Mouse (Mus musculus) frontal cortex, postnatal 25 days (tissue): ENCODE results near the gene Hbq1a.
A peak's percentile ranks its signal among the peaks of the same experiment; 100 is the strongest.
"Not testable (repeated sequence)": the region's sequence is repeated elsewhere in the genome, so short reads cannot be mapped to it uniquely, and the experiment has no call there.

Source experiments
- DNase-seq, 2 experiments: peaks; one replicate each; pipeline ENCODE4 v3.0.0; 2022; ENCODE audit warnings: low spot score in 2 of 2

Hbq1a gene

DNA sequence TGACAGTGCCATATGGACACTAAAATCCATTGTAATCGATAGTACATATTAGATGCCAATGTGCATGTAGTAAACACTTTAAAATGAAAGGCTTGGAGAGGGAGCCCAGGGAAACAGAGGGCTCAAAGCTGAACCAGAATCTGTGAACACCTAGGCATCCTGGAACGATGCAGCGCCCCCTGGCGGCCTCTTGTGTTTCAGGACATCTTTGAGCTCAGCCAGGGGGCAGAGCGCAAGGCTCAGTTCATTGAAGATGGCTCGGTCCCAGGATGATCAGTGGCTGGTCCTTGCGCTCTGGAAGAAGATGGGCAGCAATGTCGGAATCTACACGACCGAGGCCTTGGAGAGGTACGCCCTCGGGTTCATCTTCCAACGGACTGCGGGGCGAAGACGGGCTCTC is at the start of gene Hbq1a:
Gene Hbq1a, plus strand, starts transcription at position 205 of the 400 bp plus-strand sequence.
- peak; percentile 50 to 54 for DNase-seq

DNA sequence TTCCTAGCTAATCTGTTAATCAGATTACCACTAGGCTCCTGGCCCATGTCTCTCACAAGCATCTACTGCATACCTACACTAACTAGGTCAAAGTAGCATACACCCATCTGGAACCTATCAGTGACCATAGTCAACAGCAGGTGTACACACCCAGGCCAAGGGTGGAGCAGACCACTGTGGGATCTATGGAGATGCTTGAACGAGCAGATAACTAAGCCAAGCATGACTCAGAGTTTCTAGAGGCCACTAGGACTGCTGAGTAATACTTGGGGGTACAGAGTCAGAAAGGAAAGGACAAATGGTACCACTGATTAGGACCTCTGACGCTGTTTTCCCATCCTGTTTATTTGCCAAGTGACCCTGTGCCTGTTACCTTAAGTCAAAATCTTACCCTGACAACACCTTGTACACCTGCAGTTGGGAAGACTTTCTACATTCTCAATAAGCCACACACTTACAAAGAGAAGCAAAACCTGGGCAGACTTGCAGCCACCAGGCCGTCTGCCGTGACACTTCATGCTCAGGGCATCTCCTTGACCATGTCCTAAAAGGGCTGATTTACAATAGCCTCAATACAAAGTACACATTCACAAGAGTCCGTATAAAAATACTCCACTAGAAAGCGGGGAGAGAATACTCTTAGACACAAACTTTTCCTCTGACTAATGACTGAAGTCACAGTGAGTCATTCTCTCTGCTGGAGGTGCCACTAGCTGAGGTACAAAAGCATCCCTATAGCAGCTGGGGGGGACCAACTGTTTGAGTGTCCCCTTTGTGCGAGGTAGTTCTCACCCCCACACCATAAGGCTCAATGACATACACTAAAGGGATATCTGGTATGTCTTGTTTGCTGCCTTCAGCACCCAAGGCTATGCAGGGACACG is 48.7 kb upstream of the Hbq1a start:
- no peak for DNase-seq

DNA sequence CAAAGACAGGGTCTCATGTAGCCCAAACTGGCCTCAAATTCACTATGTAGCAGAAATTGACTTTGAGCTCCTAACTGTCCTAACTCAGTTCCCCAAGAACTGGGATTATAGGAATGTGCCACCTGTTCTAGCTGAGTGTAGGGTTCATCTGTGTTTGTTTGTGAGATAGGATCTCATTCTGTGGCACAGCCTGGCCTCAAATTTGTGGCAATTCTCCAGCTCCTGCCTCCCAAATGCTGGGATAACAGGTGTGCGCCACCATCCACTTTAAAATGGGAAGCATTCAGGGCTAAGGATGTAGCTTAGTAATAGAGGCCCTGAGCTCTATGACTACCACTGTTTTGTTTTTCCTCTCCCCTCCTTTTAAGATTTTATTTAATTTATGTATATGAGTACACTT is 46.7 kb upstream of the Hbq1a start:
- no peak for DNase-seq

DNA sequence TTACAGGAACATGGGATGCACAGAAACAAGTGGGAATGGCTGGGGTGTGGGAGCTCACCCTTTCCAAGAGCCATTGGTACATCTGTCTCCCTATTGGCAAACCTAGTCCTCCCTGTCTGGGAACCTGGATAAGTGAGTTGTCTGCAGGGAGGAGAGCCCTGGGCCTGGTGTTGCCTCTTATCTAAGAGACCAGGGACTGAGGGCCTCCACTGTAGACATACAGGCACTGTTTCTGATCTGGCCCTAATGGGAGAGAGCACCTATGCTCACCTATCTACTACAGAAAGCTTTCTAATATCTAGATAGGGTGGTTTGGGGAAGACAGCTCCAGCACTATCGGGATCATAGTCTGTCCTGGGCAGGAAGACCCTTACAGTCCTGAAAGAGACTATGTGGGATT is 43.7 kb upstream of the Hbq1a start:
- DNase-seq: no peak

DNA sequence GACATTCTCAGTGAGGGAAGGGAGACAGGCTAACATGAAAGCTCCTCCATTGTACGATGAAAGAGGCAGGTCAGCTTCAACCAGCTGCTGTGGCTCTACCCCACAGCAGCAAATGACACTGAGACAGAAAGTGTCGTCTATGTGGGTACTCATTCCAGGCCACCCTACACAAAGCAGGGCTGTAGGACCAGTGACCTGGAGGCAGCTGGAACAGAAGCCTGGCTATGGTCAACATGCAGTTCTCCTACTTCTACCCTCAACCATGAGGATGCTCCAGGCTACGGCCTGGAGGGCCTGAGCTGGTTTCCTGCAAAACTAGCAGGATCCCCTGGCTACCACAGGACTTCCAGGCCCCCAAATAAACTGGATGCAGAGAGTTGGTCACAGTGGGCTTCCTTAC is 43.3 kb upstream of the Hbq1a start:
- no peak for DNase-seq

DNA sequence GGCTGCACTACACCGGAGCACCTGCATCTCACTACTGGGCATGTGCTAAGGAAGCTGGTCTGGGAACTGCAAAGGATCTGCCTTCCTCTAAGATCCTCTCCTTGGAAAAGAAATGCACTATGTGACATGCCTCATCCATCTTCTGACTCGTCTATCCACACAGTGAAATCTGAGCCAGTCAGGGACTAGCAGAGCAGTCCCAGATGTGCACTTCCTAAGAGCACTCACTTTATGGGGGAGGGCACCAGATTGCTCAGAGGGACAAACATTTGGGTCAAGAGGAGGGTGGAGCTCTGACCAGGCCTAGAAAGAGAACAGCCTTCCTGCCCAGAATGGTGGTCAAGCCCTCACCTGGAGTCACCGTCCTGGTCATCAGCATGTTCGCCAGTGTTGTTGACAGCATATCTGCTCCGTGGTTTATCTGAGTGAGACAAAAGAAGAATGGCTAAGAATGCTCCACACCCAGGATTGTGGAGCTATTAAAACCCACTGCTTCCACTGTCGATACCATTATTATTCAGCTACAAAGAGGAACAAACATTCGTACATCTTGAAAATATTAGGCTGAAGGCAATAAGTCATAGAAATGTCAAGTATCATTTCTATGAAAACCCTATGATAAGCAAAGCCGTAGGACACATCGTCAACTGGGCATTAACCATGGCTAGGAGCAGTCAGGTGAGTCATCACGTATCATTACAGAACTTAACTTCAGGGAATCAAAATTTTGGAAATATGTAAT is 37.0 kb upstream of the Hbq1a start:
- no peak for DNase-seq

DNA sequence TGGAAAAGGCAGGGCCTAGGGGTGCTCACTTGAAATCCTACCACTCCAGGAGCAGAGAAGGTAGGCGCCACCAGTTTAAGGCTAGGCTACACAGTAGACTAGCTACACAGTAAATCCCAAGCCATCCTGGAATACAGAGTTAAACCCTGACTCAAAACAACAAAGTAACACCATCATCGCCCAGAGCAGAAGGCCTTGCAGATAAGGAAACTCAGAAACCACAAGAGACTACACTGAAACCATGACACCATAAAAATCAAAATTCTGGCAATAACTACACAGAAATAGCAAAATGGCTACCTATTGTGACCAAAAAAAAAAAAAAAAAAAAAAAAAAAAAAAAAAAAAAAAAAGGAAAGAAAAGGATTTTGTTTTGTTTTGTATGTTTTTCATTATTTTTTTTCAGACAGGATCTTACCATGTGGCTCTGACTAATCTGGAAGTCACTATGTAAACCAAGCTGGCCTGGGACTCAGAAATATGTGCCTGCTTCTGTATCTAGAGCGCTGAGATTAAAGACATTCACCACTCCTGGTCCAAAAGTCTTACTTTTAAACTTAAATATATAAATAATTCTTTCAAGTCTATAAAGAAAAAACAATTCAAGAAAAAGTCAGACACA is 34.6 kb upstream of the Hbq1a start:
- DNase-seq: no peak

DNA sequence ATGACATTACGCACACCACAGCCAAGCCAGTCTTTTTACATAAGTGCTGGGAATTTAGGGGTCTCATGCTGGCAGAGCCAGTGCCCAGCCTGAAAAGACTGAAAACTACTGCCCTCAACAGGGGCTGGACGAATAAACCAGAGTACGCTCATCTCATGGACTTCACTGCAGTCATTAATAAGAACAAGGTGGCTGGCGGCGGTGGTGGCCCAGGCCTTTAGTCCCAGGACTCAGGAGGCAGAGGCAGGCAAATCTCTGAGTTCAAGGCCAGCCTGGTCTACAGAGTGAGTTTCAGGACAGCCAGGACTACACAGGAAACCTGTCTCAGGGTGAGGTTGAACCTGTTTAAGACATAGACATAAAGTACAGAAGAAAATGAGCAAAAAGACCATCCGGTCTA is 33.7 kb upstream of the Hbq1a start:
- no peak for DNase-seq

DNA sequence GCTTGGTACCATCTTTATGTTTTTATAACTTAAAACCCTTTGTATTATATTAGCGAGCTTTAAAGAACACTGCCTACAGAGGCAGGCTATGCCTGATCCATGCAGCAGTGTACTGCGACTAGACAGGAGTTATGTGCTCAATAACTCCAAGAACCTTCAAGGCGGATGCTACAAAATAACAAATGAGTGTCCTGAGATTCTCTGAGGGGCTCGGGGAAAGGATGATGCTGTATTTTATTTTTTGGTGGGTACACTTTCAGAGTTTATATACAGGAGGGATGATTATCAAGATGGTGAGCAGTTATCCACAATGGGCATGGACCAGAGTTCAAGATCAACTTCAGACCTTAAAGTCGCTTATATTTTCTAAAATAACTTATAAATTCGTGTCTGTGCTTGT is 33.1 kb upstream of the Hbq1a start:
- no peak for DNase-seq

DNA sequence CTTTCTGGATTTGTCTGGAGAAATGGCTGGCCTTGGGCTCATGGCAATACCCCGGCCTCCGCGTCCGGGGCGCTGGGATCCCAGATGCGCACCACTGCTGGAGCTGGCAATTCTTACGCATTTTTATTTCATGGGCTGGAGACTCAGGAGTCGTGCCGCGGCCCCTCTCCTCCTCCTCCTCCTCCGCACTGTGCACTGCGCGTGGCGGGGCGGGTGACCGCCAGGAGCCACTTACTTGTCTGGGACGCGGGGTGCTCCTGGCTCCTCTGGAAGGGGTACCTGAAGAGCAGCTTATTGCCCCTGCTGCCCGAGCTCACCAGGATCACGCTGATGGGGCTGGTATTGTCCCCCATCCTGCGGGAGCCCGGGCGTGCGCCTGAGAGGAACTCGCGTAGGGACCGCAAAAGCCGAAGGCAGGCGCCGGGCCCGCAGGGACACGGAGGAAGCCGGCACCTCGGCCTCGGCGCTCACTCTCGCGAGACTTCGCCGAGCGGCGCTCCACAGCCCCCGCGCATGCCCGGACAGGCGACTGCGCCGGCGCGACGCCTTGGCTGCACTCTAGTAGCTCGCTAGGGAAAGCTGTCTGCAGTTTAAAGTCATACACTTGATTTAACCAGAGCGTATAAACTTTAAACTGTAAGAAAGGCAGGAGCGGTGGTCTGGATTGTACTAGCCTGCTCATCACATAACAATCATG is 32.5 kb upstream of the Hbq1a start, which contains the start of gene Nprl3:
Gene Nprl3, minus strand, starts transcription at position 520 of the 697 bp plus-strand sequence.
- DNase-seq: peak; percentile 85 to 92

DNA sequence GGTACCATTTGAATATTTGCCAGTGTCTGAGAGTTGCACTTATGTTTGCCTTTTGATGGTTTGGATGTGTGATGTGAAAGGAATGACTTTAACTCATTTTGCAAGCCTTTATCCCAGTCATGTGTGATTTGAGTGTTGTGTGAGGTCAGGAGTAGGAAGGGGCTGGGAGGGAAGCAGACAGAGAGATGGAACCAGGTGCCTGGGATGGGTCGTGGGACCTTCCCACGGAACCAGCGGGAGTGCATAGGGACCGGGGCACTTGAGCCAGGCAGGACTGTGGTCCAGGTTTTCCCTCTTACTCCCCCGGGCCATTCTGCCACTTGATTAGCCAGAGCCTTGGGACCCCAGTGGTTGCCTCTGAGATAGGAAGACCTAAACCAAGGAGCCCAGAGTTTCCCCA is 31.9 kb upstream of the Hbq1a start:
- DNase-seq: no peak

DNA sequence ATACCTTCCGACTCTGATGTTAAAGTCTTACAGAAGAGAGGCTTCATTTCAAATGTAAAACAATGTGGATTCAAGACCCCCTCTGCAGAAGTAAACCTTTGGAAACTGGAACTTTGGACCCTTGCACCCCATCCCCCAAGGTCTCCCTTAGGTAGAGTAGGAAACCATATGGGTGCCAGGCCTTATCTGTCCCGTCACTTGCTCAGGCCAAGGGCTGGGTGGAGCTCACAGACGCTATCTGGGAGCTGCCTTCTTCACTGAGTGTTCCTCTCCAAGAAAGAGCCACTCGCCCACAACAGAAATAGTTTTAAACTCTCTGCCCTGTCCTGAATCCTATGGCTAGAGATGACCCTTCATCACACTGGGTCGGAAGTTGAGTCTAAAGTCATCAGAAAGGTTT is 30.9 kb upstream of the Hbq1a start:
- no peak for DNase-seq

DNA sequence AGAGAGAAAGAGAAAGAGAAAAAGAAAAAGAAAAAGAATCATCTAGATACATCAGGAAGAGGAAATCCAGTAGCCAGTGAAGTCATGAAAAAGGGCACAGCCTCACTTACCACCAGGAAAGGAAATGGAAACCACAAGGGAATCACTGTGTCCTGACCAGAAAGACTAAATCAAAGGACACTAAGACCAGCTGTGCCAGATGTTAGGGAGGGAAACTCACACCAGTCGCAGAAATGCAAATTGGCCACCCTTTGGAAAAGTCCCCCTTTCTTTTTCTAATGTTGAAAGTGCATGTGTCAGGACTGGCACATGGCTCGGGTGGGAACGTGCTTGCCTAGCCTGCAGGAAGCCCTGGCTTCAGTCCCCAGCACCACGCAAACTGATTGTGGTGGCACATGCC is 28.7 kb upstream of the Hbq1a start:
- no peak for DNase-seq

DNA sequence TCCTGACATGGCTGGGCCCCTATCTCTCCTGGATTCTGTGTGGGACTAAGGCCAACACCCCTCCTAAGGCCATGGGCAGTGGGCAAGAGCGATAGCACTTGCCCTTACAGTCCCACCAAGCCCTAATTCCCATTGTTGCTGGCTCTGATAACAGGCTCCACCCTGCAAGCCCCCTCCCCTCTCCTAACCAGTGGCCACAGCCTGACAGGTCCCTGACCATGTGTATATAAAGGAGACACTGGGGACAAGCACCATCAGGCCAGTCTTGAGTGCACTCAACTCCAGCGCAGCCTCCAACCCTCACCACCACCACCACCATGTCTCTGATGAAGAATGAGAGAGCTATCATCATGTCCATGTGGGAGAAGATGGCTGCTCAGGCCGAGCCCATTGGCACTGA is 23.5 kb upstream of the Hbq1a start, which contains the start of gene Hba-x:
Gene Hba-x, plus strand, starts transcription at position 54 of the 400 bp plus-strand sequence.
- no peak for DNase-seq

DNA sequence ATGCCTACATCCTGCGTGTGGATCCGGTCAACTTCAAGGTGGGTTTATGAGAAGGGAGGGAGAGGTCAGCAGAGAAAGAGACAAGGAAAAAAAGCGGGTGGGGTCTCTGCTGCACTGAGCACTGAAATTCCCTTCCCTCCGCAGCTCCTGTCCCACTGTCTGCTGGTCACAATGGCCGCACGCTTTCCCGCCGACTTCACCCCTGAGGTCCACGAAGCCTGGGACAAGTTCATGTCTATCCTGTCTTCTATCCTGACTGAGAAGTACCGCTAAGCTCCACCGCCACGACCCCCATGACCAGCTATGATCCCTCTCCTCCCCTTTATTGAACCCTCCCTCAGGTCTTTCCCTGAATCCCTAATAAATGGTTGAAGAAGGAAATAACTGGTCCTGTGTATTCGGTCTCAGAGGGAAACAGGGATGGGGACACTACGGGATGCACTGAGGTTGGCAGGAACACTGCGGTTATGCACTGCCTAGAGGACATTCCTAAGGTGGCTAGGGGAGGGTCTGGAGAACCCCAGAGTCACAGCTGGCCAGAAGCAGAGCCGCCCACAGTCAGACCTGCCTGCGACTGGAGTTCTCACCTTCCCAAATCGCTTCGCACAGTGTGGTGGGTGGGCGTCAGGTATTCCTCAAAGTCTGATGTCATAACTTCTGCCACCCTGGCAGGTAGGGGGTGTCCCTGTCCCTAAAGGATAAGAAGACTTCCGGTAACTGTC is 22.0 kb upstream of the Hbq1a start:
- no peak for DNase-seq

DNA sequence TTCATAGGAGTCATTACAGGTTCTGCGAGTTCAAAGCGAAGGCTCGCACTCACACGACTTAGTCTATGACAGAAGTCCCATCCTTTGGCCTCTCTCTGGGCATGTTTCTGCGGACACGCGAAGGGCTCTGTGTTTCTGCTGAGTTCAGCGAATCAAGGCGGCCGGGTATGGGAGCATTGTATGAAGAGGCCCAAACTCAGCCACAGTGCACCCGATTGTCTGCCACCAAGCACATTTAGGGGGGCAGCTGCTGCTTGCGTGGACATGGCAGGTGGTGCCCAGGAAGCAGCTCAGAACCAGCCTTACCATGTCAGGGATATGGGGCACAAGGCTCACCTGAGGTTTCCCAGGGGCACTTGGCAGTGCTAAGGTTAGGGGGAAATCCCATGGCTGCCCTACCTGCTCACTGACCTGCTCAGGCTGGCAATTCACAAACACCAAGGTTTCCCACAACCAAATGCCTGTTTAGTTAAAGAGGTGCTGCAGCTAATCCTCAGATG is 21.4 kb upstream of the Hbq1a start:
- DNase-seq: no peak

DNA sequence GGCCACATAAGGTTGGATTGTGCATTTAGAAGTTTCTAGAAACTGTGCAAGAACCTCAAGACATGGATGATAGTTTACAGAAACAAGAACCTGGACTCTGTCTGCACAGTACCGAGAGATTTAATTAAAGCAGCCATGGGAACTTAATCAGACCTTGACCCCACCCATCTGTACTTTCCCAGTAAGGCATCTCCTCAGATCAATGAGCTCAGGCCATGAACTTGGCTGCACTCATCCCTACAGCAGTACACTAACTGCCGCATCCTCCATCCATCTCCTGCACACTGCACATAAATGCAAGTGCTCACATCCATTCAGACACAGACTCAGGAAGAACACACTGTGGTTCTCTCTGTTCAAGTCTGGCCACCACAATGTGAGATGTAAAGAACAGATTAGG is 19.2 kb upstream of the Hbq1a start:
- DNase-seq: no peak

DNA sequence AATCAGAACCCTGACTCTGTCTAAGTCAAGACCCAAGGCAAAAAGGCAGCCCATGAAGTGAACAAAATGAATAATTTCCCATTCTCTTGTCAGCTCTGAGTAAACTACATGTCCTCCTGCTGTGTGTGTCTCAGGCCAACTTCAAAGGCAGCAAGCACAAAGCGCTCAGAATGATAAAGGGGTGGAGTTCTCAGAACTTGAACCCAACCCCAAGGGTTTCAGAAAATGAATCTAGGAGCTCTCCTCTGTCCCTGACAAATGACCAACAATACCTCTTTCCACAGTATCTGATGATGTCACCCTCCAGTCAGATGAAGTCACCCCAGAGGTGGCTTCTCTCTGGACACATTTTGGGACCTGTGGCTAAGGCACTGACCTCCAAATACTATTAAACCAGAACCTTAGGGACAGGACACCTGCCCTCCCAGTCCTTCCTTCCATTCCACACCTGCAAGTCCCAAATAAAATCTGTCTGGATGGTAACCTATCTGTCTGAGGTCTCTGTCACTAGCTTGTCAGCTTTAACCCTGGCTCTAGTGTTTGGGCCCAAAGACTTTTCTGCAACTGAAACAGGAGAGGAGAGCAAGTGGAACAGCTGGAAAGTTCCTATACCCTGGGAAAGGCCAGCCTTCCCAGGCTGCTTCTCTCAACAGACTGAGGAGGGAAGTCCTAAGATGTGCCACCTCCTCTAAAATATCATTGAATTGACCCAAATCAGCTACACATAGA is 18.3 kb upstream of the Hbq1a start:
- no peak for DNase-seq

DNA sequence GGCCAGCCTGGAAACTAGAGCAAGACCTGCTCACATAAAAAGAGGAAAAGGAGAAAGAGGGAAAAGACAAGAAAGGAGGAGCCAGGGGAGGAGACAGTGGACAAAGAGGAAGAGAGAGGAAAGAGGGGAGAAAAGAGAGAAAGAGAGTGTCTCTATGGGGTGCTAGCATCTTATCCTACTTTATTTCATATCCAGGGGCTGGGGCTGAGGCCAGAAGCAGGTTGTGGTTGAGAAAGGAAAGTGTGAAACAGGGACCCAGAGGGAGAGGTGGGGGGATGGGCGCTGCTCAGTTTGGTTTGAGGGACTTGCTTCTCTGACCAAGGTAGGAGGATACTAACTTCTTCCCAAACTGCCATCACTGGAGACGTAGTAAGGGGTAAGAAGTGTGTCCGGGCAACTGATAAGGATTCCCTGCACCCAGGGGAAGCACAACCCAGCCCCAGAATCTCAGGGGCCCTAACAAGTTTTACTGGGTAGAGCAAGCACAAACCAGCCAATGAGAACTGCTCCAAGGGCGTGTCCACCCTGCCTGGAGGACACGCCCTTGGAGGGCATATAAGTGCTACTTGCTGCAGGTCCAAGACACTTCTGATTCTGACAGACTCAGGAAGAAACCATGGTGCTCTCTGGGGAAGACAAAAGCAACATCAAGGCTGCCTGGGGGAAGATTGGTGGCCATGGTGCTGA is 16.6 kb upstream of the Hbq1a start, which contains the start of gene Hba-a1:
Gene Hba-a1, plus strand, starts transcription at position 421 of the 687 bp plus-strand sequence.
- DNase-seq: not testable (repeated sequence)

DNA sequence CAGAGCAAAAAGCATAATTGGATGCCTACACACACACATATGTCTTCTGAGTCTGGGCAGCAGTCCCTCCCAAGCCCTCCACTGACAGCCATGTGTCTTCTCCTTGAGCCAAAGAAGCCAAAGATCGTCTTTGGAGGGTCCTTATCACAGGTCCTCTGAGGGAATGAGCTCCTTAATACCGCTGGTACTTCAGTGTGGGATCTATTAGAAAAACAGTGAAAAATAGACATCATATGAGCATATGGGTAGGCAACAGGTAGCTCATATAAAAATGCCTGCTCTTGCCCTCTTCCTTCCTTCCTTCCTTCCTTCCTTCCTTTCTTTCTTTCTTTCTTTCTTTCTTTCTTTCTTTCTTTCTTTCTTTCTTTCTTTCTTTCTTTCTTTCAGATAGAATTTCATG is 15.3 kb upstream of the Hbq1a start:
- not testable (repeated sequence) for DNase-seq
